Mouse (Mus musculus) left cerebral cortex, postnatal 14 days (tissue): Measurements from ENCODE around the gene Plekhb2. TPM values are rescaled to one million over a fixed set of nuclear protein-coding genes. Genes with fewer than 3 reads are reported as not detected.

ENCODE experiments used
- DNase-seq, 2 experiments: peaks; one replicate each; pipeline ENCODE4 v3.0.0; 2021 to 2022; ENCODE audit warnings: low spot score in 2 of 2, mixed read lengths in 1 of 2
- intact Hi-C: fragments of 180-260 bp; cut with DNase I; formaldehyde crosslinking; loops from one replicate; pipeline ENCODE4 v1.15.1; 2025
- long read RNA-seq, 2 experiments: library from polyadenylated mRNA; stranded (forward); transcript quantifications; one replicate each; pipeline ENCODE4 v2.0.0; 2021
- total RNA-seq, 2 experiments: library from RNA; stranded (reverse); gene quantifications; 2 replicates each; pipeline ENCODE4 v1.2.3; 2021

Gene Plekhb2
- 100 to 1,000 TPM; 202 to 226 TPM for total RNA-seq
- long read RNA-seq, experiment 1, transcript Plekhb2-201 (8 exons, 3,279 nt): major isoform, 323 of 367 reads
- long read RNA-seq, experiment 1, partial matches to known transcripts: 21 of 367 reads
- long read RNA-seq, experiment 1, other reads (novel, unspliced or antisense): 23 of 367 reads
- long read RNA-seq, experiment 2, transcript Plekhb2-201 (8 exons, 3,279 nt): major isoform, 356 of 404 reads
- long read RNA-seq, experiment 2, partial matches to known transcripts: 21 of 404 reads
- long read RNA-seq, experiment 2, other reads (novel, unspliced or antisense): 27 of 404 reads

- peak; percentile 80 to 86 for DNase-seq
- intact Hi-C loops: no loop called here
Measured at GRCm38 (mm10) chr1:34849745-34850342, at the start of gene Plekhb2. TSS of gene Plekhb2 (plus strand) at chr1:34849976.

GRCm38 (mm10) chr1:34801616-34802289, 48.0 kb upstream of the Plekhb2 start:
- peak; percentile 68 to 75 for DNase-seq
- intact Hi-C loops: loop anchor here (5.0 kb wide), 1 partner anchor 49 kb away; no protein-coding TSS in a partner anchor

GRCm38 (mm10) chr1:34802290-34802642, 47.5 kb upstream of the Plekhb2 start:
- intact Hi-C loops: loop anchor here (5.0 kb wide), 1 partner anchor 50 kb away; no protein-coding TSS in a partner anchor
- DNase-seq: peak; percentile 64 to 81

- intact Hi-C loops: loop anchor here (5.0 kb wide), 1 partner anchor 53 kb away; no protein-coding TSS in a partner anchor
- DNase-seq: no peak
Measured at GRCm38 (mm10) chr1:34804863-34805262, 44.9 kb upstream of the Plekhb2 start.

GRCm38 (mm10) chr1:34805931-34806520, 43.8 kb upstream of the Plekhb2 start:
- no peak for DNase-seq

GRCm38 (mm10) chr1:34808445-34808844, 41.3 kb upstream of the Plekhb2 start:
- intact Hi-C loops: no loop called here
- DNase-seq: no peak

More at GRCm38 (mm10) chr1:34805931-34806520, 43.8 kb upstream of the Plekhb2 start:
- intact Hi-C loops: no loop called here

- no peak for DNase-seq
- intact Hi-C loops: no loop called here
Measured at GRCm38 (mm10) chr1:34810293-34810692, 39.5 kb upstream of the Plekhb2 start.

GRCm38 (mm10) chr1:34811035-34811434, 38.7 kb upstream of the Plekhb2 start:
- intact Hi-C loops: no loop called here
- no peak for DNase-seq

- no peak for DNase-seq
- intact Hi-C loops: no loop called here
Measured at GRCm38 (mm10) chr1:34811581-34811980, 38.2 kb upstream of the Plekhb2 start.

- intact Hi-C loops: no loop called here
- DNase-seq: no peak
Measured at GRCm38 (mm10) chr1:34812407-34813247, 37.1 kb upstream of the Plekhb2 start.

- intact Hi-C loops: no loop called here
- no peak for DNase-seq
Measured at GRCm38 (mm10) chr1:34815843-34816242, 33.9 kb upstream of the Plekhb2 start.

GRCm38 (mm10) chr1:34819225-34819910, 30.4 kb upstream of the Plekhb2 start:
- no peak for DNase-seq
- intact Hi-C loops: no loop called here

GRCm38 (mm10) chr1:34821411-34821810, 28.4 kb upstream of the Plekhb2 start:
- intact Hi-C loops: no loop called here
- DNase-seq: no peak

GRCm38 (mm10) chr1:34822003-34822402, 27.8 kb upstream of the Plekhb2 start:
- intact Hi-C loops: no loop called here
- DNase-seq: no peak

- DNase-seq: no peak
- intact Hi-C loops: no loop called here
Measured at GRCm38 (mm10) chr1:34822746-34823145, 27.0 kb upstream of the Plekhb2 start.

GRCm38 (mm10) chr1:34823353-34823752, 26.4 kb upstream of the Plekhb2 start:
- intact Hi-C loops: no loop called here
- no peak for DNase-seq

- intact Hi-C loops: no loop called here
- no peak for DNase-seq
Measured at GRCm38 (mm10) chr1:34824208-34824607, 25.6 kb upstream of the Plekhb2 start.

- no peak for DNase-seq
- intact Hi-C loops: no loop called here
Measured at GRCm38 (mm10) chr1:34825909-34826308, 23.9 kb upstream of the Plekhb2 start.

GRCm38 (mm10) chr1:34827900-34828299, 21.9 kb upstream of the Plekhb2 start:
- intact Hi-C loops: no loop called here
- no peak for DNase-seq
